Mouse (Mus musculus) heart, embryonic 14.5 days (tissue): ENCODE results near the gene Thbd. TPM values are rescaled to one million over a fixed set of nuclear protein-coding genes. Genes with fewer than 3 reads are reported as not detected.

Experiments
- ATAC-seq: fragments of 200-750 bp; cut with Nextera tagmentation; 2 replicates; pipeline ENCODE4 v1.8.0; 2017; ENCODE audit warnings: low read depth, moderate TSS enrichment; ENCODE audit not compliant: insufficient number of reproducible peaks, insufficient read depth, low FRiP score
- H3K27ac ChIP-seq, 2 experiments: fragments of 200-500 bp in 1 of 2; fragments of 300-500 bp in 1 of 2; sonication (generic) in 1 of 2; replicated peaks in 1 of 2; 2 replicates each; pipeline ENCODE4 v1.5.1; 2012 to 2014; ENCODE audit warnings: low read depth in 2 of 2, low read length in 2 of 2, control low read depth in 1 of 2, mild to moderate bottlenecking in 1 of 2, mixed read lengths in 1 of 2; ENCODE audit not compliant: control insufficient read depth in 1 of 2, insufficient read depth in 1 of 2
- H3K27me3 ChIP-seq: fragments of 300-500 bp; sonication (generic); 2 replicates; pipeline ENCODE4 v1.6.1; 2014; ENCODE audit warnings: mild to moderate bottlenecking, low read length, control low read depth; ENCODE audit not compliant: control insufficient read depth, insufficient read depth
- H3K36me3 ChIP-seq: fragments of 300-500 bp; sonication (generic); 2 replicates; pipeline ENCODE4 v1.6.1; 2014; ENCODE audit warnings: mild to moderate bottlenecking, control low read depth, low read length, mixed read lengths; ENCODE audit not compliant: control insufficient read depth, insufficient read depth
- H3K4me1 ChIP-seq, 2 experiments: fragments of 200-500 bp in 1 of 2; fragments of 300-500 bp in 1 of 2; sonication (generic) in 1 of 2; 2 replicates each; pipeline ENCODE4 v1.6.1; 2012 to 2014; ENCODE audit warnings: low read length in 2 of 2, control low read depth in 1 of 2, mixed read lengths in 1 of 2; ENCODE audit not compliant: control insufficient read depth in 2 of 2, insufficient read depth in 2 of 2
- H3K4me2 ChIP-seq: fragments of 300-500 bp; sonication (generic); 2 replicates; pipeline ENCODE4 v1.6.1; 2014; ENCODE audit warnings: mild to moderate bottlenecking, low read length
- H3K4me3 ChIP-seq, 2 experiments: fragments of 200-500 bp in 1 of 2; fragments of 300-500 bp in 1 of 2; sonication (generic) in 1 of 2; 2 replicates each; pipeline ENCODE4 v1.5.1; 2012 to 2014; ENCODE audit warnings: low read length in 2 of 2, mild to moderate bottlenecking in 2 of 2, control low read depth in 1 of 2, low read depth in 1 of 2, moderate library complexity in 1 of 2; ENCODE audit not compliant: control insufficient read depth in 1 of 2, insufficient read depth in 1 of 2
- H3K9ac ChIP-seq: fragments of 300-500 bp; sonication (generic); 2 replicates; pipeline ENCODE4 v1.6.1; 2014; ENCODE audit warnings: mild to moderate bottlenecking, low read length
- H3K9me3 ChIP-seq: fragments of 300-500 bp; sonication (generic); 2 replicates; pipeline ENCODE4 v1.6.1; 2016; ENCODE audit warnings: low read length, control low read depth; ENCODE audit not compliant: control insufficient read depth
- WGBS: fragments of 180-500 bp; shearing (Covaris S2); extraction: QIAGEN DNeasy Blood & Tissue Kit; methylation state at CpG from one replicate; pipeline ENCODE4 v1.1.7; 2014; 5-methylcytosine and 5-hydroxymethylcytosine counted together
- polyA plus RNA-seq: library from polyadenylated mRNA; unstranded; fragments of >200 nt; fragmentation: Nextera tagmentation; extraction: Ambion mirVana; gene quantifications from 2 replicates; pipeline ENCODE4 v1.2.1, GENCODE M21; 2014

Thbd gene
- polyA plus RNA-seq, 1 experiment from 2014 or later: 20.0 TPM

DNA sequence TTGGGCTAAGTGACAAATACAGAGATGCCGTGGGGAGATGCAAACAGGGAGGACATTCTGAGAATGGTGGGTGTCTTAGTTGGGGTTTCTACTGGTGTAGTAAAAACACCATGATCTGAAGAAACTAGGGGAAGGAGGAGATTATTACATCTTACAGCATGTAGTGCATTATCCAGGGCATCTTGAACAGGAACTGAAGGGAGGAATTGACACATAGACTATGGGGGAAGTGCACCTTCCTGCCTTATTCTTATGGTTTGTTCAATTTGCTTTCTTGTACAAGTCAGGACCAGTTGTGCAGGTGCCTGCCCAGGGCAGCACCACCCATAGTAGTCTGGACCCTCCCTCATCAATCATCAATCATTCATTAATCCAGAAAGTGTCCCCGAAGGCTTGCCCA, 21.1 kb downstream of the Thbd start:
- H3K27ac ChIP-seq: no peak overlapping the region
- no peak overlapping the region for H3K9ac ChIP-seq
- no peak overlapping the region for H3K4me2 ChIP-seq
- no peaks in the 10 kb centered on the region for H3K36me3 ChIP-seq
- H3K4me3 ChIP-seq: no peak overlapping the region
- H3K9me3 ChIP-seq: no peaks in the 10 kb centered on the region
- no peak for ATAC-seq
- H3K4me1 ChIP-seq: no peaks in the 10 kb centered on the region
- H3K27me3 ChIP-seq: 0 out of 2 replicates have a peak, but pooled peaks cover 6% of the 10 kb centered on the region
- 78% methylated on average over 2 of the region's 2 CpGs for WGBS

DNA sequence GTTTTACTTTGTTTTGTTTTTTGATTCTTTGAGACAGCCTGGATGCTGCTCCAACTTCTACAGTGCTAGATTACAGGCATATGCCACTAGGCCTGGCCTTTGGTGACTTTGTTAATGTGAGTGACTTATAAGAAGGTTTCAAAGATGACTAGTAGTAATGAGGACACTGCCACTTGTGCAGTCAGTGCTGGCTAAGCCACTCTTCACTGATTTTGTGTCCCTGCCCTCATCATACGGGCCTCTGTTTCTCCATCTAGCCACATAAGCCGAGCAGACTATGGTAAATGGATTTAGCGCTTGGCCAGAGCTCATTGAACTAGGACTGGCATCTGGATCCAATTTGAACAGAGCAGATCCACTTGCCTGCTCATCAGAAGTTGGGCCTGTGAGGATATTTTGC, 21.5 kb downstream of the Thbd start:
- ATAC-seq: no peak
- Histone ChIP-seq H3K9ac (no peak overlapping the region), H3K27me3 (0 out of 2 replicates have a peak, but pooled peaks cover 6% of the 10 kb centered on the region), H3K36me3 (no peaks in the 10 kb centered on the region), H3K4me3 (no peak overlapping the region), H3K4me1 (no peaks in the 10 kb centered on the region), H3K4me2 (no peak overlapping the region), H3K27ac (no peak overlapping the region), H3K9me3 (no peaks in the 10 kb centered on the region)
- 81% methylated on average over 3 of the region's 3 CpGs for WGBS

DNA sequence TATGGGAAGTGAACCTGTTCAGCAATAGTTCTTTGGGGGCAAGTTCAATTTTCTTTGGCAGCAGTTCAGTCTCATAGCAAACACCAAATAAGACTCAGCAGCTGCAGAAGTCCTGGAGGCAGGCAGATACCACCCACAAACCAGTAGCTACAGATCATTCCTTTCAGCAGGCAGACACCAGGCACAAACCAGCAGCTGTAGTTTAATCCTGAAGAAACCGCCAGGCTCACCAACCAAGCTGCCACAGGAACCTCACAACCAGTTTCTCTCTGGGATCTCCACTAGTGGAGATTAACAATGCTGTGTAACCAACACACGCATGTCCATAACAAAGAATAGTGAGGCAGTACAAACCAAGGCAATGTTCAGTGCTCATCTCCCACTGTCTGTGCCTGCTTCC, 26.9 kb downstream of the Thbd start:
- WGBS: 90% methylated on average over 2 of the region's 2 CpGs
- Histone ChIP-seq H3K4me2 (no peak overlapping the region), H3K27ac (no peak overlapping the region), H3K36me3 (no peaks in the 10 kb centered on the region), H3K27me3 (no peaks in the 10 kb centered on the region; the same call in 1 of the 2 replicates), H3K9ac (no peak overlapping the region), H3K4me3 (no peak overlapping the region), H3K4me1 (no peaks in the 10 kb centered on the region), H3K9me3 (no peaks in the 10 kb centered on the region)
- ATAC-seq: no peak

DNA sequence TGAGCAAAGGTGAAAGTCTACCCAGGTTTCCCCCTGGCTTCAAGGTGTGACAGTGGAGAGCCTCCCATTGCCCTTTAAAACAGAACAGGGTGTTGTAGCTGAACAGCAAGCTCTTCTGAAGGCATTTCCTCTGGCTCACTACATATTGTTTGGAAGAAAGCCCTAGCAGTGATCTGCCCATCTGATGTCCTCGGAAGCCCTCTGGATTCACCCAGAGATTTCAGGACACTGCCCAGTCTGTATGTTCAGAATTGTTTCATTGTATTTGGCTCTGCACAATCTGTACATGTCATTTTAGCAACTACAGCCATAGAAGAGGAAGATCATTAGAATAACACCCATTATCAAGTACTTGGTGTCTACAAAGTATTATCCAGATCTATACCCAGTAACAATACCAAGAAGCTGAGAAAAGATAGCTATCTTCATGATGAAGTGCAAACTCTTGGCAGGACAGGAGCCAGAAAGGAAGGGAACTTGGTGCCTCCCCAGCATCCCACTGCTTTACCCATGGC, 28.0 kb downstream of the Thbd start:
- Histone ChIP-seq H3K27ac (no peak overlapping the region), H3K9me3 (no peaks in the 10 kb centered on the region), H3K4me1 (no peaks in the 10 kb centered on the region), H3K9ac (no peak overlapping the region), H3K36me3 (no peaks in the 10 kb centered on the region), H3K4me3 (no peak overlapping the region), H3K4me2 (no peak overlapping the region), H3K27me3 (peaks cover 7% of the 10 kb centered on the region)
- 77% methylated on average over 1 of the region's 1 CpGs for WGBS
- no peak for ATAC-seq

DNA sequence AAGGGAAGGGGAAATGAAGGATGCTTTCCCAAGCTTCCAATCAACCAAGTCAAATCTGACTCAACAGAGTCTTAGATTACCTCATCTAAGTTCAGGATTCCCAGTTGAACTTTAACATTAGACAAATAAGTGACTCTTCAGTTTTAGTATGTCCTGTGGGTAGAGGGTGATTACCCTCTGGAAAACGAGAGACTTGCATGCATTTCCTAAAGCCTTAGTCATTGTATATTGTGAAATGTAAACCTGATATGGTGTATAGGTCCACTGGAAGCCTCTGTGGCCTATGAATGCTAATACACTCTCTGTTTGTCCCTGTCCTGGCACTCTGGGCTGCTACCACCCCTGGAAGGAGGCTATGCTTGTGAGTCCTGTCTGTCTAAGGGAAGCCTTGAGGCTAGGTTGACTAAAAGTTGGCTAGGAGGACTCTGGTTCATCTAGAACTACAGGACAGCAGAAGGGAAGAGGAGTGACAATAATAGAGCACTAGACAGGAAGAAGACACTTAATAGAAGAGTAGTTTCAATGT, 29.1 kb downstream of the Thbd start:
- Histone ChIP-seq H3K4me1 (no peaks in the 10 kb centered on the region), H3K27me3 (peaks cover 8% of the 10 kb centered on the region), H3K4me3 (no peak overlapping the region), H3K27ac (no peak overlapping the region), H3K9ac (no peak overlapping the region), H3K36me3 (no peaks in the 10 kb centered on the region), H3K4me2 (no peak overlapping the region), H3K9me3 (no peaks in the 10 kb centered on the region)
- ATAC-seq: no peak
- 64% methylated on average over 1 of the region's 1 CpGs for WGBS

DNA sequence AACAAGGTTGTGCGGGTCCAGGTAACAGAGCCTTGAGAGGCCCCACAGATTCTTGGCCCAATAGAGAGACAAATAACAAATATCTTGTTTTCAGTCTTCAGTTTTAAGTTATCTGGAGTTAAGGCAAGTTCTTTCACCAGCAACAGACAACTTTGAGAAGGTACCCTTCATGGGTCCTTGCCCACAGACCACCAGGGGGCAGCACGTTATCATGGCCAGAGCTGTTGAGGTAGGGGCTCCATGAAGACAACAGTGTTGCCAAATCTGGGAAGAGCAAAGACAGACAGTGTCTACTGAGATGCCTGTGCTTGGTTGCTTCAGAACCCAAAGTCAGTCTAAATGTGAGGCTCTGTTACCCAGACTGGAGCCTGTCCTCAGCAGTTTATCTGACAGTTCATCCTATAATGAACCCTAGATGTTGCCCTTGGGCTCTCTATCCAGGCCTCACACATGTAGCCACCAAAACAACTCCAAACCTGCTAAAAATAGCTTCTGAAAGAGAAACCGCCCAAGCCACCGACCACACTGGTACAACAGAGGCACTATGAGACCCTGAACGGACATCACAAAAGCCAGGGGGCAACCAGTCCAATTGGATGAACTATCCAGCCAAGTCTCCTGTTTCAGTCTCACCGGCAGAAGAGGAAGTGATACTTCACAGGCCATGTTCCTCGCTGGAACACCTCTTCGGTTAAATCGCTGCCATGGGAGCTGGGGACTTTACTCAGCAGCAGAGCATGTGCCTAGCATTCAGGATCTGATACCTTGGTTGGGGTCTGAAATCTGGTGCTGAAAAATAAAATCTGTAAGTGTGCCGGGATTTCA, 32.5 kb downstream of the Thbd start:
- WGBS: 61% methylated on average over 10 of the region's 10 CpGs
- Histone ChIP-seq H3K4me1 (peaks cover 3 to 17% of the 10 kb centered on the region in 2 experiments), H3K9ac (no peak overlapping the region), H3K4me3 (no peak overlapping the region), H3K27me3 (peaks cover 8% of the 10 kb centered on the region), H3K36me3 (no peaks in the 10 kb centered on the region), H3K9me3 (no peaks in the 10 kb centered on the region), H3K4me2 (no peak overlapping the region), H3K27ac (no peak overlapping the region)
- no peak for ATAC-seq

DNA sequence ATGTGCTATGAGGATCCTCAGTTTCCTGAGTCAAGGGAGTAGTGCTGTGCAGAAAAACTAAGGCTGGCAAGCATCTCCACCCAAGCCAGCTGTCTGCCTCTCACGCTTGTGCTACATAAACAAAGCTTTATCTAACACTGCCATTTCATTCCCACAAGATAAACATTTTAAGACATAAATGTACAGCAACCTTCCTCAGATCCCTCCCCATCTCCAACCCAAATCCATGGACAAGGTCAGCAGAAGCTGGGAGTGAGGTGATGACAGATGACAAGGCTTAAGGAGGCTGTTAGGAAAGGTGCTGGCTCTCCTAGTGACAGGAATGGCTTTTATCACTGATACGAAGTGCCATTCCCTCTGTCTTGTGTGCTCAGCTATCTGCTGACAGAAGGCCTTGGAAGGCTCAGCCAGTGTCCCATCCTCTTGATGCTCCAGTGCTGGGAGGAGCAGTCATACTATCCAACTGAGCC, 34.4 kb downstream of the Thbd start:
- H3K9ac ChIP-seq: no peak overlapping the region
- H3K4me1 ChIP-seq: peaks cover 3 to 17% of the 10 kb centered on the region in 2 experiments
- no peaks in the 10 kb centered on the region for H3K9me3 ChIP-seq
- ATAC-seq: no peak
- H3K4me3 ChIP-seq: no peak overlapping the region
- H3K4me2 ChIP-seq: no peak overlapping the region
- H3K27me3 ChIP-seq: peaks cover 8% of the 10 kb centered on the region
- whole genome bisulfite sequencing: 16% methylated on average over 2 of the region's 2 CpGs
- H3K27ac ChIP-seq: no peak overlapping the region
- H3K36me3 ChIP-seq: no peaks in the 10 kb centered on the region
